Mouse (Mus musculus) CH12.LX (cell line): ENCODE data around the gene Mecr.

Experiments
- CHD2 ChIP-seq: IDR thresholded peaks from 2 replicates; pipeline ENCODE4 v1.6.1; 2011; ENCODE audit warnings: low read length, improper control_type of control experiment
- CTCF ChIP-seq, 2 experiments: IDR thresholded peaks in 1 of 2; conservative IDR thresholded peaks in 1 of 2; 2 replicates each; pipeline ENCODE4 v1.5.1; 2011 to 2012; ENCODE audit warnings: low read depth in 2 of 2, low read length in 2 of 2, improper control_type of control experiment in 1 of 2, inconsistent platforms in 1 of 2, mild to moderate bottlenecking in 1 of 2, moderate library complexity in 1 of 2
- KAT2A ChIP-seq: IDR thresholded peaks from 2 replicates; pipeline ENCODE4 v1.6.1; 2012; ENCODE audit warnings: low read length, improper control_type of control experiment, inconsistent platforms; ENCODE audit not compliant: insufficient replicate concordance
- MAX ChIP-seq: IDR thresholded peaks from 2 replicates; pipeline ENCODE4 v1.6.1; 2011; ENCODE audit warnings: low read length, improper control_type of control experiment
- TCF12 ChIP-seq: IDR thresholded peaks from 2 replicates; pipeline ENCODE4 v1.6.1; 2014; ENCODE audit warnings: low read depth, mild to moderate bottlenecking, inconsistent platforms, low read length, improper control_type of control experiment
- USF2 ChIP-seq: conservative IDR thresholded peaks from 2 replicates; pipeline ENCODE4 v1.6.1; 2011; ENCODE audit warnings: low read depth, low read length, improper control_type of control experiment

DNA sequence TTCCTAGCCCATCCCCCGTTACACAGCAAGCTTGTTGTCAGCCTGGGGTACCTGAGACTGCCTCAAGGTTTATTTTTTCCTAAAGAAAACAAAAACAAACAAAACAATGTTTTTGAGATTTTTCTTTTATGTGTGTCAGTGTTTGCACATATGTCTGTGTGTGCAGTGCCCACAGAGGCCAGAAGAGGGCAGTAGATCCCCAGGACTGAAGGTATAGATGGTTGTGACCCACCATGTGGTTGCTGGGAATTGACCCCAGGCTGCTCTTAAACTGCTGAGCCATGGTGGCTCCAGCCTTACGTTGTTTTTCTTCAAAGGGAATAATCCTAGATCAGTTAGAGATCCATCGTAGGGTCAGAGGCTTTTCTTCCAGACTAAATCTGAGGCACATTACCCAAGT lies 64.6 kb downstream of the Mecr start:
- TF ChIP-seq CHD2: no peak
- no peak for TF ChIP-seq TCF12
- TF ChIP-seq CTCF (conservative IDR thresholded peaks at IDR 0.05 in 1 of 2, IDR thresholded peaks at IDR 0.05 in 1 of 2; ENCODE audit: low read depth in 2 of 2, low read length in 2 of 2): peak; percentile 8 to 24; a peak in 1 of 4 replicates
- no peak for TF ChIP-seq MAX
- no peak for TF ChIP-seq USF2
- no peak for TF ChIP-seq KAT2A
